Mouse (Mus musculus) intestine, embryonic 15.5 days (tissue): ENCODE results near the gene Vmn1r218. TPM values are rescaled to one million over a fixed set of nuclear protein-coding genes. Genes with fewer than 3 reads are reported as not detected.
"Not testable (repeated sequence)": the region's sequence is repeated elsewhere in the genome, so short reads cannot be mapped to it uniquely, and the experiment has no call there.

ENCODE experiments used
- ATAC-seq: fragments of 200-750 bp; cut with Nextera tagmentation; 2 replicates; pipeline ENCODE4 v1.8.0; 2017; ENCODE audit warnings: moderate TSS enrichment, moderate library complexity
- H3K27ac ChIP-seq: fragments of 300-500 bp; sonication (generic); 2 replicates; pipeline ENCODE4 v1.5.1; 2015; ENCODE audit warnings: mild to moderate bottlenecking, inconsistent platforms
- H3K27me3 ChIP-seq: fragments of 300-500 bp; sonication (generic); replicated peaks from 2 replicates; pipeline ENCODE4 v1.6.1; 2015; ENCODE audit warnings: inconsistent platforms
- H3K36me3 ChIP-seq: fragments of 300-500 bp; sonication (generic); 2 replicates; pipeline ENCODE4 v1.6.1; 2015; ENCODE audit warnings: inconsistent platforms
- H3K4me1 ChIP-seq: fragments of 300-500 bp; sonication (generic); replicated peaks from 2 replicates; pipeline ENCODE4 v1.6.1; 2015; ENCODE audit warnings: inconsistent platforms
- H3K4me2 ChIP-seq: fragments of 300-500 bp; sonication (generic); replicated peaks from 2 replicates; pipeline ENCODE4 v1.6.1; 2015; ENCODE audit warnings: mild to moderate bottlenecking, inconsistent platforms
- H3K4me3 ChIP-seq: fragments of 300-500 bp; sonication (generic); replicated peaks from 2 replicates; pipeline ENCODE4 v1.5.1; 2015; ENCODE audit warnings: inconsistent platforms
- H3K9ac ChIP-seq: fragments of 300-500 bp; sonication (generic); 2 replicates; pipeline ENCODE4 v1.6.1; 2015; ENCODE audit warnings: inconsistent platforms
- H3K9me3 ChIP-seq: fragments of 300-500 bp; sonication (generic); 2 replicates; pipeline ENCODE4 v1.6.1; 2016; ENCODE audit warnings: inconsistent platforms
- WGBS: fragments of 180-500 bp; shearing (Covaris S2); methylation state at CpG from one replicate; pipeline ENCODE4 v1.1.7; 2015; 5-methylcytosine and 5-hydroxymethylcytosine counted together
- polyA plus RNA-seq: library from polyadenylated mRNA; unstranded; fragments of >200 nt; fragmentation: Nextera tagmentation; extraction: Ambion mirVana; gene quantifications from 2 replicates; pipeline ENCODE4 v1.2.1, GENCODE M21; 2015

Vmn1r218 gene
- not detected in 2 replicates for polyA plus RNA-seq

DNA sequence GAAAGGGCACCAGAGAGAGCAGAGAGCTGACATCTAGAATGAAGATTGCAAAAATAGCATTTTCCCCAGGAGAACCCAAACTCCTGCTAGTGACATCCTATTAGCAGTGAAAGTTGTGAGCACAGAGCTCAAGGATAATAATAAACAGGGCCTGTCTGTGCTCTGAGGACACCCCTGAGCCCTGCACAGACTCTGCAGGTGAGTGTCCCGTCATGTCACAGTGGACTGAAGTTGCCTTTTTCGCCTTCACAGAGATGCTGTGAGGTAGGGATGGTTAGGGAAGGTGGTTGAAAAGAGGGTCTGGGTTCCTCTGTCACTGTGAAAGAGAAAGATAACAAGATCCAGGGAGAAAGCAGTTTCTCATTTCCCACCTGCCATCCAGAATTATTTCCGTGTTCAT, at the start of gene Vmn1r218:
Gene Vmn1r218 (plus strand): TSS at position 57 of the 400 bp plus-strand sequence.
- Histone ChIP-seq H3K36me3 (no peaks in the 10 kb centered on the region), H3K4me1 (no peaks in the 10 kb centered on the region), H3K9me3 (no peaks in the 10 kb centered on the region), H3K27ac (no peak within 1 kb of the TSS), H3K4me2 (no peak within 1 kb of the TSS), H3K27me3 (no peaks in the 10 kb centered on the region), H3K9ac (no peak within 1 kb of the TSS), H3K4me3 (no peak within 1 kb of the TSS)
- WGBS = 66% methylated on average over 3 of the region's 3 CpGs
- ATAC-seq = peak; percentile 20; the same call in 1 of the 2 replicates

- no peaks in the 10 kb centered on the region for H3K9me3 ChIP-seq
- no peaks in the 10 kb centered on the region for H3K36me3 ChIP-seq
- H3K9ac ChIP-seq = no peak overlapping the region
- H3K4me2 ChIP-seq = no peak overlapping the region
- H3K4me3 ChIP-seq = no peak overlapping the region
- ATAC-seq = peak; percentile 94
- H3K4me1 ChIP-seq = no peaks in the 10 kb centered on the region
- no peak overlapping the region for H3K27ac ChIP-seq
- WGBS = 69% methylated on average over 4 of the region's 4 CpGs
- no peaks in the 10 kb centered on the region for H3K27me3 ChIP-seq
Measured at GRCm38 (mm10) chr13:23094386-23094785, 38.6 kb upstream of the Vmn1r218 start.

GRCm38 (mm10) chr13:23118126-23118525, 14.8 kb upstream of the Vmn1r218 start, which contains the start of gene Vmn1r217:
TSS of gene Vmn1r217 (minus strand) at chr13:23118226.
- not testable (repeated sequence) for H3K36me3 ChIP-seq, H3K4me1 ChIP-seq, H3K27me3 ChIP-seq, H3K9me3 ChIP-seq, ATAC-seq, H3K4me3 ChIP-seq, H3K9ac ChIP-seq, H3K4me2 ChIP-seq, H3K27ac ChIP-seq
- WGBS = 70% methylated on average over 1 of the region's 1 CpGs

- Histone ChIP-seq H3K9ac (no peak overlapping the region), H3K36me3 (no peaks in the 10 kb centered on the region), H3K4me1 (no peaks in the 10 kb centered on the region), H3K9me3 (no peaks in the 10 kb centered on the region), H3K4me2 (no peak overlapping the region), H3K4me3 (no peak overlapping the region), H3K27me3 (no peaks in the 10 kb centered on the region), H3K27ac (no peak overlapping the region)
- peak; percentile 77 for ATAC-seq
- WGBS = 66% methylated on average over 2 of the region's 2 CpGs
Measured at GRCm38 (mm10) chr13:23120611-23121010, 12.3 kb upstream of the Vmn1r218 start.

GRCm38 (mm10) chr13:23133501-23133900, 546 bp downstream of the Vmn1r218 start:
- Histone ChIP-seq H3K9me3 (no peaks in the 10 kb centered on the region), H3K27ac (no peak overlapping the region), H3K27me3 (no peaks in the 10 kb centered on the region), H3K4me1 (no peaks in the 10 kb centered on the region), H3K9ac (no peak overlapping the region), H3K36me3 (no peaks in the 10 kb centered on the region), H3K4me3 (no peak overlapping the region), H3K4me2 (no peak overlapping the region)
- 37% methylated on average over 1 of the region's 1 CpGs for WGBS
- peak; percentile 73 for ATAC-seq

DNA sequence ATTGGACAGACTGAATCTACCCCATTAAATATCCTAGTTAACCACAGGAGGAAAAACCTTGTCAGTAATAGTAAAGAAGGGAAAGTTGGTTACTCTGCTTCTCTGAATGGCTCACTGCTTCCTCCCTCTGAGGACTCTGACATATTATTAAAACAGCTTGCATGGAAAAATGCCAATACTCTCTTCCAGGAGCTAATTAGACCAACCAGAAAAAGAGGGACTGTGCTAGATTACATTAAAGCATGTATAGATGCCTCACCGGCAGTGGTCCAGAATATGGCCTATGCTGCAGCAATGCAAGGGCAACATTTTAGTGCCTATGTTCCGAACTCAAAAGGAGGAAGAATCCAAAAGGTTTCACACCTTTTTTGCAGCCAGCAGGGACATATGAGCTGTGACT, 5.9 kb downstream of the Vmn1r218 start:
- Histone ChIP-seq H3K36me3 (no peaks in the 10 kb centered on the region), H3K4me3 (no peak overlapping the region), H3K4me2 (no peak overlapping the region), H3K27me3 (no peaks in the 10 kb centered on the region), H3K9ac (no peak overlapping the region), H3K9me3 (no peaks in the 10 kb centered on the region), H3K27ac (no peak overlapping the region), H3K4me1 (no peaks in the 10 kb centered on the region)
- ATAC-seq = no peak
- 85% methylated on average over 2 of the region's 2 CpGs for WGBS

GRCm38 (mm10) chr13:23157848-23158247, 24.9 kb downstream of the Vmn1r218 start:
- no peaks in the 10 kb centered on the region for H3K27me3 ChIP-seq
- WGBS = 71% methylated on average over 3 of the region's 3 CpGs
- H3K27ac ChIP-seq = no peak overlapping the region
- no peak for ATAC-seq
- H3K9me3 ChIP-seq = no peaks in the 10 kb centered on the region
- H3K4me3 ChIP-seq = no peak overlapping the region
- H3K36me3 ChIP-seq = no peaks in the 10 kb centered on the region
- no peak overlapping the region for H3K4me2 ChIP-seq
- H3K4me1 ChIP-seq = no peaks in the 10 kb centered on the region
- no peak overlapping the region for H3K9ac ChIP-seq

- no peaks in the 10 kb centered on the region for H3K27me3 ChIP-seq
- H3K27ac ChIP-seq = no peak within 1 kb of the TSS
- no peak within 1 kb of the TSS for H3K4me2 ChIP-seq
- no peaks in the 10 kb centered on the region for H3K36me3 ChIP-seq
- no peaks in the 10 kb centered on the region for H3K9me3 ChIP-seq
- H3K9ac ChIP-seq = no peak within 1 kb of the TSS
- ATAC-seq = no peak
- H3K4me3 ChIP-seq = no peak within 1 kb of the TSS
- H3K4me1 ChIP-seq = no peaks in the 10 kb centered on the region
- 75% methylated on average over 4 of the region's 4 CpGs for WGBS
Measured at GRCm38 (mm10) chr13:23159012-23159411, 26.1 kb downstream of the Vmn1r218 start, which contains the start of gene Vmn1r219. TSS of gene Vmn1r219 (plus strand) at chr13:23159312.

GRCm38 (mm10) chr13:23166471-23166870, 33.5 kb downstream of the Vmn1r218 start:
- not testable (repeated sequence) for H3K4me2 ChIP-seq, H3K4me1 ChIP-seq, H3K27me3 ChIP-seq, H3K4me3 ChIP-seq, H3K9me3 ChIP-seq, H3K9ac ChIP-seq, H3K27ac ChIP-seq, H3K36me3 ChIP-seq, ATAC-seq
- WGBS = 93% methylated on average over 4 of the region's 4 CpGs

DNA sequence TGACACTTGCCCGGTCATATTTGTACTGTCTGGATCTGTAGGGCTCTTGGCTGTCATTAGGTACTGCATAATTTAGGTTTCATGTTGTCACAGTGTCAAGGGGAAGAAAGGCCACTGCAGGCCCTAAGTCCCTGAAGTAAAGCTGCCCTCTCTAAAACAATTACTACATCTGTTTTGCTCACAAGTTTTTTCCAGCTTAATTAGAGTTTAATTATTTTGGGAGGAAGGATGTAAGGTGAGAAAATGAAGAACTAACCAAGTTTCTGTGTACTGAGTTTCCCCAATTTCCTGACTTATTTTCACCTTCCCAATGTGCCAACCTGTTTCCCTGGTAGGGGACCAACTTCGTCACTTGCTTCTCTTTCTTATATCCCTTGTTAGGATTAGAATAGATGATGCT, 54.9 kb downstream of the Vmn1r218 start, which contains the start of gene Vmn1r220:
Gene Vmn1r220 (minus strand): TSS at position 101 of the 400 bp plus-strand sequence.
- H3K4me2 ChIP-seq = no peak within 1 kb of the TSS
- no peaks in the 10 kb centered on the region for H3K36me3 ChIP-seq
- H3K9ac ChIP-seq = no peak within 1 kb of the TSS
- no peak within 1 kb of the TSS for H3K27ac ChIP-seq
- no peaks in the 10 kb centered on the region for H3K27me3 ChIP-seq
- WGBS = 84% methylated on average over 2 of the region's 2 CpGs
- H3K9me3 ChIP-seq = no peaks in the 10 kb centered on the region
- ATAC-seq = no peak
- no peak within 1 kb of the TSS for H3K4me3 ChIP-seq
- no peaks in the 10 kb centered on the region for H3K4me1 ChIP-seq

Other genes with a start within 250 kb of the Vmn1r218 start
- gene Vmn1r212, start 248.9 kb upstream of the Vmn1r218 start, polyA plus RNA-seq = not detected in 2 replicates
- gene Vmn1r213, start 125.5 kb upstream of the Vmn1r218 start, polyA plus RNA-seq = not detected in 2 replicates
- not detected in 2 replicates for gene Vmn1r214, start 102.7 kb upstream of the Vmn1r218 start, polyA plus RNA-seq
- gene Vmn1r215, start 65.1 kb upstream of the Vmn1r218 start, polyA plus RNA-seq = not detected in 2 replicates
- gene Vmn1r217, start 14.9 kb upstream of the Vmn1r218 start, polyA plus RNA-seq = not detected in 2 replicates
- gene Vmn1r219, start 26.2 kb downstream of the Vmn1r218 start, polyA plus RNA-seq = not detected in 2 replicates
- gene Vmn1r220, start 54.8 kb downstream of the Vmn1r218 start, polyA plus RNA-seq = not detected in 2 replicates
- gene Vmn1r221, start 81.0 kb downstream of the Vmn1r218 start, polyA plus RNA-seq = not detected in 2 replicates
- gene Vmn1r222, start 102.8 kb downstream of the Vmn1r218 start, polyA plus RNA-seq = not detected in 2 replicates
- gene Vmn1r223, start 114.0 kb downstream of the Vmn1r218 start, polyA plus RNA-seq = not detected in 2 replicates
- gene Zfp322a, start 236.1 kb downstream of the Vmn1r218 start, polyA plus RNA-seq = 34.5 and 40.5 TPM in 2 replicates